7 mouse cellular contexts compared by ENCODE assay signal in genomic region chr3:58576137-58577066, GRCm38 (mm10). TPM values are rescaled to one million over a fixed set of nuclear protein-coding genes. Genes with fewer than 3 reads are reported as not detected.
A peak's percentile ranks its signal among the peaks of the same experiment; 100 is the strongest.
DNase-seq lines count a peak whose midpoint lies in the region; ATAC-seq lines count a peak whose summit lies in the region.

TSS of gene Selenot (plus strand) at chr3:58576636.

- H3K27me3 ChIP-seq in intestine, embryonic 16.5 days (replicated peaks; ENCODE audit: control insufficient read depth, insufficient read depth, low read length) = no peaks in the 10 kb centered on the region
- no peaks in the 10 kb centered on the region for H3K27me3 ChIP-seq in midbrain, embryonic 11.5 days (ENCODE audit: control insufficient read depth, insufficient read depth, low read length)

- ATAC-seq in intestine, embryonic 16.5 days = peak; percentile 92
- ATAC-seq in midbrain, embryonic 11.5 days (ENCODE audit: low FRiP score) = peak; percentile 94

- peaks cover 7% of the 10 kb centered on the region for H3K4me1 ChIP-seq in intestine, embryonic 16.5 days (ENCODE audit: control insufficient read depth, insufficient read depth, low read length)
- peaks cover 4% of the 10 kb centered on the region for H3K4me1 ChIP-seq in midbrain, embryonic 11.5 days (ENCODE audit: control insufficient read depth, insufficient read depth, low read length)

- WGBS in intestine, embryonic 16.5 days = 2% methylated on average over 58 of the region's 59 CpGs
- WGBS in midbrain, embryonic 11.5 days = 2% methylated on average over 58 of the region's 59 CpGs

- peak within 1 kb of the TSS; percentile 100 for H3K27ac ChIP-seq in intestine, embryonic 16.5 days (ENCODE audit: low read length)
- peak within 1 kb of the TSS; percentile 98 for H3K27ac ChIP-seq in midbrain, embryonic 11.5 days (ENCODE audit: low read depth, low read length)

- no peaks in the 10 kb centered on the region for H3K9me3 ChIP-seq in intestine, embryonic 16.5 days (ENCODE audit: control insufficient read depth, low read length)
- no peaks in the 10 kb centered on the region for H3K9me3 ChIP-seq in midbrain, embryonic 11.5 days (ENCODE audit: control insufficient read depth, low read length)

- no peaks in the 10 kb centered on the region for H3K36me3 ChIP-seq in intestine, embryonic 16.5 days (ENCODE audit: control insufficient read depth, insufficient read depth, low read length)
- H3K36me3 ChIP-seq in midbrain, embryonic 11.5 days (ENCODE audit: control insufficient read depth, insufficient read depth, low read length) = peaks cover 6% of the 10 kb centered on the region; the same call in 1 of the 2 replicates

- DNase-seq in adrenal gland, adult 2 months = peak; percentile 98
- DNase-seq in embryo, embryonic 11.5 days (ENCODE audit: low read depth, low spot score) = peak; percentile 98
- DNase-seq in gastrocnemius, postnatal 4 days (ENCODE audit: low spot score in 2 of 2) = peak; percentile 94 to 96
- peak; percentile 97 to 99 for DNase-seq in left cerebral cortex, postnatal 36 days (ENCODE audit: low spot score in 2 of 2)
- DNase-seq in midbrain, embryonic 11.5 days (ENCODE audit: low spot score, missing footprints) = peak; percentile 100
- DNase-seq in skeletal muscle tissue, adult 2 months (ENCODE audit: low read depth, low spot score) = peak; percentile 97

- intact Hi-C loops in left cerebral cortex, postnatal 36 days (cut with DNase I) = loop anchor here (2.0 to 10.0 kb wide), 4 partner anchors 52 to 211 kb away; partner anchors contain the start of genes Eif2a, Serp1, Siah2 and Tsc22d2

- peak within 1 kb of the TSS; percentile 100 for H3K9ac ChIP-seq in intestine, embryonic 16.5 days (ENCODE audit: low read depth, low read length)
- H3K9ac ChIP-seq in midbrain, embryonic 11.5 days (ENCODE audit: low read length) = peak within 1 kb of the TSS; percentile 99

- H3K4me3 ChIP-seq in intestine, embryonic 16.5 days (ENCODE audit: low read length) = peak within 1 kb of the TSS; percentile 95
- peak within 1 kb of the TSS; percentile 95 for H3K4me3 ChIP-seq in midbrain, embryonic 11.5 days (ENCODE audit: low read depth, low read length)

- H3K4me2 ChIP-seq in intestine, embryonic 16.5 days (ENCODE audit: low read depth, low read length) = peak within 1 kb of the TSS; percentile 46
- H3K4me2 ChIP-seq in midbrain, embryonic 11.5 days = peak within 1 kb of the TSS; percentile 57

RNA-seq across cellular contexts. Expression of gene Selenot, which starts in this region (rescaled TPM):
- total RNA-seq in adrenal gland, adult 2 months (2021) = 100 to 1,000 TPM; 125 to 149 TPM
- 23.5 and 26.2 TPM in 2 replicates for polyA plus RNA-seq in adrenal gland, adult 2 months (2012; rRNA removed)
- total RNA-seq in gastrocnemius, postnatal 4 days (2021) = 10 to 100 TPM; 65.9 to 68.6 TPM
- 20.5 and 20.8 TPM in 2 replicates for polyA plus RNA-seq in intestine, embryonic 16.5 days (2015; fragmentation: Nextera tagmentation; extraction: Ambion mirVana)
- 100 to 1,000 TPM; 138 to 142 TPM for total RNA-seq in left cerebral cortex, postnatal 36 days (2021)
- polyA plus RNA-seq in midbrain, embryonic 11.5 days (2014; fragmentation: Nextera tagmentation; extraction: Ambion mirVana) = 29.3 and 30.9 TPM in 2 replicates

Comparison
In these comparisons a context has a peak if more than half of its experiments do, and no peak if none do; other contexts are left out.
1. Peak in every context shown above with its lines: DNase-seq, ATAC-seq, H3K4me3 ChIP-seq and H3K27ac ChIP-seq.